Comparison of ENCODE assay signal across 25 mouse cellular contexts in genomic region chr2:92199562-92200286, GRCm38 (mm10).
A peak's percentile ranks its signal among the peaks of the same experiment; 100 is the strongest.
DNase-seq lines count a peak whose midpoint lies in the region; ATAC-seq lines count a peak whose summit lies in the region.
"Had no signal": no experiment of that assay in that cellular context is flagged by ENCODE, and none has a peak within 500 bp of the region (broad histone marks: within the 10 kb centered on the region; RNA-seq: fewer than 3 reads in every experiment).

No protein-coding gene starts in this region.

- no peaks in the 10 kb centered on the region; the same call in 1 of the 2 replicates for H3K36me3 ChIP-seq in kidney, embryonic 14.5 days (ENCODE audit: control insufficient read depth, insufficient read depth, low read length)
- no peaks in the 10 kb centered on the region for H3K36me3 ChIP-seq in midbrain, embryonic 13.5 days
- H3K36me3 ChIP-seq: embryonic facial prominence, embryonic 13.5 days; kidney, embryonic 15.5 days had no signal

- DNase-seq in kidney, postnatal 14 days, result no peak
- DNase-seq in 3T3-L1 (ENCODE audit: low read depth, low spot score), result peak; percentile 9
- DNase-seq in CD4-positive, CD25-positive, alpha-beta regulatory T cell, adult 2 months (ENCODE audit: low read depth, low spot score), result peak; percentile 17
- DNase-seq in adrenal gland, postnatal 36 days, result no peak
- DNase-seq: adrenal gland, adult 8-10 months; cerebellum, adult 2 months; cerebellum, postnatal 25 days; embryo, embryonic 11 days; liver; liver, postnatal 0 days; right cerebral cortex, postnatal 14 days; spleen, adult 18-20 months; thymus, postnatal 14 days had no signal

- no peaks in the 10 kb centered on the region for H3K9me3 ChIP-seq in kidney, embryonic 14.5 days (ENCODE audit: control insufficient read depth, low read length)
- no peaks in the 10 kb centered on the region for H3K9me3 ChIP-seq in midbrain, embryonic 13.5 days
- H3K9me3 ChIP-seq: embryonic facial prominence, embryonic 13.5 days; kidney, embryonic 15.5 days had no signal

- H3K9ac ChIP-seq in kidney, embryonic 14.5 days (ENCODE audit: low read depth, low read length), result no peak overlapping the region
- H3K9ac ChIP-seq in midbrain, embryonic 13.5 days (replicated peaks), result no peak overlapping the region
- H3K9ac ChIP-seq: embryonic facial prominence, embryonic 13.5 days; kidney, embryonic 15.5 days; liver, postnatal 0 days had no signal

- peaks cover 8% of the 10 kb centered on the region for H3K4me1 ChIP-seq in kidney, embryonic 14.5 days (ENCODE audit: control insufficient read depth, insufficient read depth, low read length)
- peaks cover 27% of the 10 kb centered on the region for H3K4me1 ChIP-seq in midbrain, embryonic 13.5 days (replicated peaks)

- H3K27ac ChIP-seq in kidney, embryonic 14.5 days (ENCODE audit: low read depth, low read length), result no peak overlapping the region
- no peak overlapping the region for H3K27ac ChIP-seq in midbrain, embryonic 13.5 days
- H3K27ac ChIP-seq: embryonic facial prominence, embryonic 13.5 days; hindbrain, postnatal 0 days; kidney, embryonic 15.5 days; left cerebral cortex, adult 2 months had no signal

- ATAC-seq in kidney, embryonic 14.5 days (ENCODE audit: low FRiP score, low TSS enrichment), result peak; percentile 62
- ATAC-seq in hematopoietic stem cell, adult 5-6 weeks (replicated peaks in 1 of 2; ENCODE audit: insufficient read depth in 1 of 2, low FRiP score in 2 of 2, low TSS enrichment in 1 of 2, low read depth in 1 of 2, poor library complexity in 2 of 2, severe bottlenecking in 2 of 2), result peak; percentile 62 to 65
- no peak for ATAC-seq in midbrain, embryonic 13.5 days
- ATAC-seq: hindbrain, postnatal 0 days; intestine, embryonic 16.5 days; liver, postnatal 0 days; lung, postnatal 0 days had no signal

- H3K27me3 ChIP-seq in kidney, embryonic 14.5 days (ENCODE audit: control insufficient read depth, insufficient read depth, low read length), result no peaks in the 10 kb centered on the region
- no peaks in the 10 kb centered on the region for H3K27me3 ChIP-seq in midbrain, embryonic 13.5 days
- H3K27me3 ChIP-seq: embryonic facial prominence, embryonic 13.5 days; kidney, embryonic 15.5 days had no signal

- no peak overlapping the region for H3K4me2 ChIP-seq in kidney, embryonic 14.5 days (replicated peaks; ENCODE audit: low read depth, low read length)
- no peak overlapping the region for H3K4me2 ChIP-seq in midbrain, embryonic 13.5 days (replicated peaks)
- H3K4me2 ChIP-seq: embryonic facial prominence, embryonic 13.5 days; heart, embryonic 11.5 days; kidney, embryonic 15.5 days; midbrain, embryonic 11.5 days had no signal

- H3K4me3 ChIP-seq in kidney, embryonic 14.5 days (ENCODE audit: low read length), result no peak overlapping the region
- no peak overlapping the region for H3K4me3 ChIP-seq in midbrain, embryonic 13.5 days (replicated peaks)
- H3K4me3 ChIP-seq: embryonic facial prominence, embryonic 13.5 days; erythroblast, embryonic 14.5 days; kidney, embryonic 15.5 days; left cerebral cortex, adult 2 months had no signal

- 31% methylated on average over 10 of the region's 10 CpGs for WGBS in kidney, embryonic 14.5 days
- 81% methylated on average over 10 of the region's 10 CpGs for WGBS in midbrain, embryonic 13.5 days

Comparison
In these comparisons a context has a peak if more than half of its experiments do, and no peak if none do; other contexts are left out.
1. DNase-seq: peak in 3T3-L1 (single experiment) and CD4-positive, CD25-positive, alpha-beta regulatory T cell, adult 2 months (single experiment); none in kidney, postnatal 14 days (single experiment) and adrenal gland, postnatal 36 days (0 of 2).